Mouse (Mus musculus): Measurements from ENCODE around the gene Srgap3.
"Not testable (repeated sequence)": the region's sequence is repeated elsewhere in the genome, so short reads cannot be mapped to it uniquely, and the experiment has no call there.

Srgap3 gene

GRCm38 (mm10) chr6:112861351-112862297, 85.4 kb downstream of the Srgap3 start:
- DNase-seq (ENCODE audit: extremely low read depth, low read depth, low spot score): no peak

GRCm38 (mm10) chr6:112860290-112860689, 86.8 kb downstream of the Srgap3 start:
- not testable (repeated sequence) for DNase-seq (ENCODE audit: extremely low read depth, low read depth, low spot score)

- no peak for DNase-seq (ENCODE audit: extremely low read depth, low read depth, low spot score)
Observed at GRCm38 (mm10) chr6:112857057-112857456, 90.0 kb downstream of the Srgap3 start.

- no peak for DNase-seq (ENCODE audit: extremely low read depth, low read depth, low spot score)
Observed at GRCm38 (mm10) chr6:112855183-112855582, 91.9 kb downstream of the Srgap3 start.

GRCm38 (mm10) chr6:112852261-112853235, 94.5 kb downstream of the Srgap3 start:
- no peak for DNase-seq (ENCODE audit: extremely low read depth, low read depth, low spot score)

GRCm38 (mm10) chr6:112850745-112851144, 96.3 kb downstream of the Srgap3 start:
- no peak for DNase-seq (ENCODE audit: extremely low read depth, low read depth, low spot score)

- no peak for DNase-seq (ENCODE audit: extremely low read depth, low read depth, low spot score)
Observed at GRCm38 (mm10) chr6:112848629-112849180, 98.4 kb downstream of the Srgap3 start.

GRCm38 (mm10) chr6:112846863-112847262, 100.2 kb downstream of the Srgap3 start:
- no peak for DNase-seq (ENCODE audit: extremely low read depth, low read depth, low spot score)

GRCm38 (mm10) chr6:112842426-112842825, 104.6 kb downstream of the Srgap3 start:
- DNase-seq (ENCODE audit: extremely low read depth, low read depth, low spot score): no peak

GRCm38 (mm10) chr6:112840400-112840799, 106.7 kb downstream of the Srgap3 start:
- no peak for DNase-seq (ENCODE audit: extremely low read depth, low read depth, low spot score)

GRCm38 (mm10) chr6:112839391-112839790, 107.7 kb downstream of the Srgap3 start:
- no peak for DNase-seq (ENCODE audit: extremely low read depth, low read depth, low spot score)

- no peak for DNase-seq (ENCODE audit: extremely low read depth, low read depth, low spot score)
Observed at GRCm38 (mm10) chr6:112838879-112839278, 108.2 kb downstream of the Srgap3 start.

GRCm38 (mm10) chr6:112836712-112837111, 110.4 kb downstream of the Srgap3 start:
- DNase-seq (ENCODE audit: extremely low read depth, low read depth, low spot score): no peak

- DNase-seq (ENCODE audit: extremely low read depth, low read depth, low spot score): no peak
Observed at GRCm38 (mm10) chr6:112835413-112835812, 111.7 kb downstream of the Srgap3 start.

GRCm38 (mm10) chr6:112834430-112834829, 112.6 kb downstream of the Srgap3 start:
- DNase-seq (ENCODE audit: extremely low read depth, low read depth, low spot score): no peak

GRCm38 (mm10) chr6:112833763-112834162, 113.3 kb downstream of the Srgap3 start:
- no peak for DNase-seq (ENCODE audit: extremely low read depth, low read depth, low spot score)

- no peak for DNase-seq (ENCODE audit: extremely low read depth, low read depth, low spot score)
Observed at GRCm38 (mm10) chr6:112829196-112829595, 117.9 kb downstream of the Srgap3 start.

- DNase-seq (ENCODE audit: extremely low read depth, low read depth, low spot score): no peak
Observed at GRCm38 (mm10) chr6:112828420-112828819, 118.6 kb downstream of the Srgap3 start.

GRCm38 (mm10) chr6:112825657-112826056, 121.4 kb downstream of the Srgap3 start:
- no peak for DNase-seq (ENCODE audit: extremely low read depth, low read depth, low spot score)

- no peak for DNase-seq (ENCODE audit: extremely low read depth, low read depth, low spot score)
Observed at GRCm38 (mm10) chr6:112823096-112823495, 124.0 kb downstream of the Srgap3 start.

All from fat pad, adult 2 months (tissue).